Mouse (Mus musculus): ENCODE data around the gene Fam213b.
A peak's percentile ranks its signal among the peaks of the same experiment; 100 is the strongest.

The Fam213b gene

GRCm38 (mm10) chr4:154922931-154923330 is 24.0 kb upstream of the Fam213b start:
- no peak for DNase-seq (ENCODE audit: low read depth, low spot score)

- DNase-seq (ENCODE audit: low read depth, low spot score), result no peak
These were observed 23.4 kb upstream of the Fam213b start for GRCm38 (mm10) chr4:154922291-154922690.

- DNase-seq (ENCODE audit: low read depth, low spot score), result no peak
These were observed 17.7 kb upstream of the Fam213b start for GRCm38 (mm10) chr4:154916662-154917061.

- no peak for DNase-seq (ENCODE audit: low read depth, low spot score)
These were observed 16.4 kb upstream of the Fam213b start for GRCm38 (mm10) chr4:154915286-154915685.

GRCm38 (mm10) chr4:154914707-154915106 is 15.8 kb upstream of the Fam213b start:
- no peak for DNase-seq (ENCODE audit: low read depth, low spot score)

- no peak for DNase-seq (ENCODE audit: low read depth, low spot score)
These were observed 15.3 kb upstream of the Fam213b start for GRCm38 (mm10) chr4:154914252-154914651.

- DNase-seq (ENCODE audit: low read depth, low spot score), result no peak
These were observed 14.9 kb upstream of the Fam213b start for GRCm38 (mm10) chr4:154913845-154914244.

GRCm38 (mm10) chr4:154911644-154912043 is 12.7 kb upstream of the Fam213b start:
- DNase-seq (ENCODE audit: low read depth, low spot score), result no peak

- no peak for DNase-seq (ENCODE audit: low read depth, low spot score)
These were observed 11.9 kb upstream of the Fam213b start for GRCm38 (mm10) chr4:154910606-154911522.

GRCm38 (mm10) chr4:154908490-154908889 is 9.6 kb upstream of the Fam213b start:
- no peak for DNase-seq (ENCODE audit: low read depth, low spot score)

GRCm38 (mm10) chr4:154907833-154908232 is 8.9 kb upstream of the Fam213b start:
- DNase-seq (ENCODE audit: low read depth, low spot score), result peak; percentile 75

- peak; percentile 96 for DNase-seq (ENCODE audit: low read depth, low spot score)
These were observed 5.5 kb upstream of the Fam213b start for GRCm38 (mm10) chr4:154904185-154905071.

- DNase-seq (ENCODE audit: low read depth, low spot score), result no peak
These were observed 3.4 kb upstream of the Fam213b start for GRCm38 (mm10) chr4:154902371-154902770.

GRCm38 (mm10) chr4:154897676-154898465 is 1.1 kb downstream of the Fam213b start:
- DNase-seq (ENCODE audit: low read depth, low spot score), result no peak

- no peak for DNase-seq (ENCODE audit: low read depth, low spot score)
These were observed 3.4 kb downstream of the Fam213b start for GRCm38 (mm10) chr4:154895549-154895948.

- no peak for DNase-seq (ENCODE audit: low read depth, low spot score)
These were observed 8.0 kb downstream of the Fam213b start for GRCm38 (mm10) chr4:154890887-154891286.

- DNase-seq (ENCODE audit: low read depth, low spot score), result no peak
These were observed 11.2 kb downstream of the Fam213b start for GRCm38 (mm10) chr4:154887593-154888250.

- no peak for DNase-seq (ENCODE audit: low read depth, low spot score)
These were observed 11.9 kb downstream of the Fam213b start for GRCm38 (mm10) chr4:154886876-154887592.

GRCm38 (mm10) chr4:154885416-154885815 is 13.5 kb downstream of the Fam213b start:
- DNase-seq (ENCODE audit: low read depth, low spot score), result no peak

GRCm38 (mm10) chr4:154882014-154882659 is 16.8 kb downstream of the Fam213b start:
- DNase-seq (ENCODE audit: low read depth, low spot score), result peak; percentile 71

Data from A20 (cell line).